Mouse (Mus musculus): Measurements from ENCODE around the gene B4galt2. TPM values are rescaled to one million over a fixed set of nuclear protein-coding genes. Genes with fewer than 3 reads are reported as not detected.
A peak's percentile ranks its signal among the peaks of the same experiment; 100 is the strongest.

B4galt2 gene
- 30.3 and 32.1 TPM in 2 replicates for polyA plus RNA-seq (2014; fragmentation: Nextera tagmentation; extraction: Ambion mirVana)

DNA sequence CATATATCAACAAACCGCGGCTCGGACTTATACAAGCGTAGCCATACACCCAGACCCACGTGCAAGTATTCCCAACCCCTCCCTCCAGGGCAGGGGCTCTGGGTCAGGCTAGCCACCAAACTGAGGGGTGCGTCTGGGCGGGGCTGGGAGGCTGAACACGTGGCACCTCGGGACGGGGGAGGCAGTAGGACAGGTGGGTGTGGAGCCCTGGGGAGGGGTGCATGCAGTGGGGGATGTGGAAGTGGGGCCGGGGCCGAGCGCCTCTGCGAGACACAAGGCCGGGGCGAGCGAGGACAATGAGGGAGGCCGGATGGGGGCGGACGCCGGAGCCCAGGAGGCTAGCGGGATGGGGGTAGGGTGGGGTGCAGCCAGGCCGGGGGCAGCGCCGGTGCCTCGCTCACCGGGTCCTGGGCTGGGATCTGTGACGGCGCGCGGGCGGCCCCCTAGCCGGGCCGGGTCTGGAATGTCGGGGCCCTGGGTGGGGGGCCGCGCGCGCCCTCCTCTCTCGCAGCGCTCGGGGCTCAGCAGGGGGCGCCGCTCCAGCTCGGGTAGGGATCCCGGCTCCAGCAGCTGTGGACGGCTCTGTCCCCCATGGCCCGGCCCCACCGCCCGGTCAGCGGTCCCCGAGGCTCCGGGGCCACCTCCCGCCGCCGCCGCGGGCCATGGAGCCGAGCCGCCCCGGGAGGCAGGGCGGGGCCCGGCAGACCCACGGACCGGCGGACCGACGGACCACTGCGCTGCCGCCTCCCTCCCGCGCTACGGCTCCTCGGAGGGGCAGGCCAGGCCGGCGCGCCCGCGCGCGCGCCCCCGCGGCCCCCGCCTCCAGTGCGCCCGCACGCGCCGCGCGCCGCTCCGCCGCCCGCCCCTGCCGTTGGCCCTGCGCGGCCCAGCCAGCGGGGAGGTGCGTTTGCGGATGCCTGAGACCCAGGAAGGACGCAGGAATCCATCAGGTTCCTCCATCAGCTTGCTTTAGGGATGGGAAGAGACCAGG, at the start of gene B4galt2:
Gene B4galt2, minus strand, starts transcription at position 787 of the 991 bp plus-strand sequence.
- H3K27ac ChIP-seq (ENCODE audit: low read length) = peak within 1 kb of the TSS; percentile 69; the same call in 1 of the 2 replicates
- H3K36me3 ChIP-seq (ENCODE audit: control insufficient read depth, insufficient read depth, low read length) = peaks cover 22% of the 10 kb centered on the region
- H3K27me3 ChIP-seq (ENCODE audit: control insufficient read depth, insufficient read depth, low read length) = no peaks in the 10 kb centered on the region
- peak; percentile 24 for ATAC-seq (ENCODE audit: insufficient number of reproducible peaks, insufficient read depth, low FRiP score, low read depth)
- peak within 1 kb of the TSS; percentile 79 for H3K9ac ChIP-seq (replicated peaks; ENCODE audit: low read depth, low read length)
- H3K9me3 ChIP-seq (ENCODE audit: control insufficient read depth, low read depth, low read length) = no peaks in the 10 kb centered on the region
- H3K4me1 ChIP-seq (ENCODE audit: control insufficient read depth, insufficient read depth, low read length) = peaks cover 15% of the 10 kb centered on the region
- H3K4me3 ChIP-seq (ENCODE audit: low read depth, low read length) = peak within 1 kb of the TSS; percentile 79
- WGBS = under 1% methylated on average over 57 of the region's 103 CpGs
- H3K4me2 ChIP-seq (replicated peaks; ENCODE audit: low read depth, low read length) = peak within 1 kb of the TSS; percentile 76

DNA sequence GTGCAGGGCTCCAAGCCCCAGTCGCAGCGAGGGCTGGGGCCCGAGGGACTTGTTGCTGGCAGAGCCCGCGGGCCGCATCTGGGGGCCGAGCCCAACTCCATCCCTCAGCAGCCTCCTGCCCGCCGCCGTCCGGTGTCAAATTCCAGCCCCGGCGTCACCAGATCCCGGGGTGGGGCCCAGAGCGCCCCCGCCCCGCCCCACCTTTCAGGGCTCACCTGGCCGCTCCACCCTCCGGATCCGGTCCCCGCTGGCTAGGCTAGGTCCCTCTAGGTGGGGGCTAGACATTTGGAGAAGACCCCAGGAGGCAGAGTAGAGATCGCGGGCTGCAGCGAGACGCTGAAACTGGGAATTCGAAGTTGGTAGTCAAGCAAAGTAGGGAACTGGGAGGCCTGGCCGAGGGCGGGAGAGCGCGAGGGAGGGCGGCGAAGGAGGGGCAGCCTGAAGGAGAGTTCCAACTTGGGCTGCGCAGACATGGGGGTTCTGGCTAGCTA, 46.1 kb upstream of the B4galt2 start, which contains the start of gene Artn:
Gene Artn, minus strand, starts transcription at position 373 of the 491 bp plus-strand sequence.
- no peak within 1 kb of the TSS; the same call in 1 of the 2 replicates for H3K27ac ChIP-seq (ENCODE audit: low read length)
- peak within 1 kb of the TSS; percentile 86 for H3K4me2 ChIP-seq (replicated peaks; ENCODE audit: low read depth, low read length)
- H3K4me3 ChIP-seq (ENCODE audit: low read depth, low read length) = peak within 1 kb of the TSS; percentile 40
- peak; percentile 71 for ATAC-seq (ENCODE audit: insufficient number of reproducible peaks, insufficient read depth, low FRiP score, low read depth)
- no peak within 1 kb of the TSS; the same call in 1 of the 2 replicates for H3K9ac ChIP-seq (replicated peaks; ENCODE audit: low read depth, low read length)
- H3K27me3 ChIP-seq (ENCODE audit: control insufficient read depth, insufficient read depth, low read length) = 0 out of 2 replicates have a peak, but pooled peaks cover 10% of the 10 kb centered on the region
- no peaks in the 10 kb centered on the region; the same call in 1 of the 2 replicates for H3K36me3 ChIP-seq (ENCODE audit: control insufficient read depth, insufficient read depth, low read length)
- peaks cover 23% of the 10 kb centered on the region for H3K4me1 ChIP-seq (ENCODE audit: control insufficient read depth, insufficient read depth, low read length)
- 2% methylated on average over 33 of the region's 33 CpGs for WGBS
- H3K9me3 ChIP-seq (ENCODE audit: control insufficient read depth, low read depth, low read length) = no peaks in the 10 kb centered on the region

DNA sequence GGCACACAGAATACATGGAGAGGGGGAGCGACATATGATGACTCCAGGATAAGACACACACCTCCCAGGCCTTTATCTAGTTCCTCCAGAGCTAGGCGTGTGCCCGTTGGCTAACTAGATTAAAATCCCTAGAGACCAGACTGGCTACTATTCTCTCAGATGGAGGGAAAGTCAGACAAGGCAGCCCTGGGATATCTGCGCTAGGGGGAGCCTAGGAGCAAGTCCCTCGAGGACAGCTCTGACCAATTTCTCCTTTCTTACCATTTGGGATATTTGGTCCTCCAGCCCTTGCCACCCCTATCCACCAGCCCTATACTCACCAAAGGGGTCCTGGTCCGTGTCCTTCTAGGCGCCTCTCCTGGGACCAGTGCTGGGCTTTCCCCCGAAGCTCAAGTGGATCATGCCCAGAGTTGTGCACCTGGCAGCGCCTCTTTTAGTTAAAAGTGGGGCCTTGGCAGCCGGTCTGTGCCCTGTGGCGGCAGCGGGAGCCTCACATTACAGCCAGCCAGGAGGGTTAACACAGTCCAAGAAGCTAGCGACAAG, 45.5 kb upstream of the B4galt2 start:
- peak overlapping the region; percentile 86 for H3K4me2 ChIP-seq (replicated peaks; ENCODE audit: low read depth, low read length)
- H3K27ac ChIP-seq (ENCODE audit: low read length) = no peak overlapping the region; the same call in 1 of the 2 replicates
- H3K36me3 ChIP-seq (ENCODE audit: control insufficient read depth, insufficient read depth, low read length) = no peaks in the 10 kb centered on the region; the same call in 1 of the 2 replicates
- no peak overlapping the region; the same call in 1 of the 2 replicates for H3K9ac ChIP-seq (replicated peaks; ENCODE audit: low read depth, low read length)
- ATAC-seq (ENCODE audit: insufficient number of reproducible peaks, insufficient read depth, low FRiP score, low read depth) = peak; percentile 26; the same call in 1 of the 2 replicates
- WGBS = 3% methylated on average over 13 of the region's 13 CpGs
- peaks cover 23% of the 10 kb centered on the region for H3K4me1 ChIP-seq (ENCODE audit: control insufficient read depth, insufficient read depth, low read length)
- 0 out of 2 replicates have a peak, but pooled peaks cover 10% of the 10 kb centered on the region for H3K27me3 ChIP-seq (ENCODE audit: control insufficient read depth, insufficient read depth, low read length)
- H3K9me3 ChIP-seq (ENCODE audit: control insufficient read depth, low read depth, low read length) = no peaks in the 10 kb centered on the region
- H3K4me3 ChIP-seq (ENCODE audit: low read depth, low read length) = peak overlapping the region; percentile 40

DNA sequence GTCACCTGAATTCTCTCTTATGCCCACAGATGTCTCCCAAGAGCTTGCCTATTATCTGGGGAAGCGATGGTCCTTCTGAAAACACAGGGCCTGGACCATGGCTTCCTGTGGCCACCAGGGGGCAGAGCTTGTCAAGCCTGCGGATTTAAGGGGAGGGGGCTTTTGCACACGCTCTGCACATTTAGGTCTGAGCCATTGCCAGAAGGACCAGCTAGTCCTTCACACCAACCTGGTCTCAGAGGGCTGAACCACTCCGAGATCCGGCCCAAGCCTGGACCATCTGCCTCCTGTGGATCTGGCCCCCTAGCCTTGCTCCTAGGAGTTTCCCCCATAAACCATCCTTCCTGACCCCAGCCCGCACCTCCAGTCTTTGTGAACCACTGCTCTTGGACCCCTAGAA, 44.9 kb upstream of the B4galt2 start:
- Histone ChIP-seq H3K9me3 (ENCODE audit: control insufficient read depth, low read depth, low read length) (no peaks in the 10 kb centered on the region), H3K4me2 (replicated peaks; ENCODE audit: low read depth, low read length) (peak overlapping the region; percentile 86), H3K9ac (replicated peaks; ENCODE audit: low read depth, low read length) (no peak overlapping the region), H3K36me3 (ENCODE audit: control insufficient read depth, insufficient read depth, low read length) (no peaks in the 10 kb centered on the region; the same call in 1 of the 2 replicates), H3K4me3 (ENCODE audit: low read depth, low read length) (no peak overlapping the region), H3K4me1 (ENCODE audit: control insufficient read depth, insufficient read depth, low read length) (peaks cover 23% of the 10 kb centered on the region), H3K27me3 (ENCODE audit: control insufficient read depth, insufficient read depth, low read length) (0 out of 2 replicates have a peak, but pooled peaks cover 10% of the 10 kb centered on the region), H3K27ac (ENCODE audit: low read length) (no peak overlapping the region)
- 23% methylated on average over 6 of the region's 6 CpGs for WGBS
- ATAC-seq (ENCODE audit: insufficient number of reproducible peaks, insufficient read depth, low FRiP score, low read depth) = no peak

DNA sequence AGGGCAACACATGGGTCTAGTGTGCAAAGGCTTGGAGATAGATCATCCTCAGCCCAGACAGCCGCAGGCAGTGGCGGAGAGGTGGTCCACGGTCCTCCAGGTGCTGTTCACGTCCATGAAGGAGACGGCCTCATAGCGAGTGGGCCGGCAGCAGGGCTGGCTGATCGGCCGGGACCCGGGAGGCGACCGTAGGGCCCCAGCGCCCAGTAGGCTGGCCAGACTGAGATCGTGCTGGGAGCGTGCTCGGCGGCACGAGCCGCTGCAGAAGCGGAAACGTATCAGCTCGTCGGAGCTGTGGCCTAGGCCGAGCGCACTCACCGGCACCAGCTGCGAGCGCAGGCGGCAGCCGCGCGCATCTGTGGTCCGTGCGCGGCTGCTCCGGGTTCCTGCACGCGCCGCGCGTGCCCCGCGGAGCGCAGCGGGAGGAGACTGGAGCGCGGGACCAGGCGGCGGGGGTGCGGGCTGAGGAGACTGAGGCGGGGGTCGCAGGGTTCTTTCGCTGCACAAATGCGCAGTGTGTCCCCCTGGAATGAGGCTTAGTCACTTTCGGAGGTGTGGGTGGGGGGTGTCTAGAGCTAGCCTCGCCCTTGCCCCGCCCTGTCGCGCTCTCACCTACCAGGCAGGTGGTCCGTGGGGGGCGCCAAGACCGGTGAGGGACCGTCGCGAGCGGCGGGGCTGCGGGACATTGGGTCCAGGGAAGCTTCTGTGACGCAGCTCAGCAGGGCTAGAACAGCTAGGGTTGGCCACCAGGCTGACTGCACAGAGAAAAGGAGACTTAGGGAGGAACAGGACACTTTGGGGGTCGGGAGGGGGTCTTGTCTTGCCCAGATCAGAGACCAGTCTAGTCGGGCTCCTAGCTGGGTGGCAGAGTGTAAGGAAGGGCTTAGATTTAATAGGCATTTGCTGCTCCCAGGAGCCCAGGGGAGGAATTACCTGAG, 43.5 kb upstream of the B4galt2 start:
- peak; percentile 20; the same call in 1 of the 2 replicates for ATAC-seq (ENCODE audit: insufficient number of reproducible peaks, insufficient read depth, low FRiP score, low read depth)
- WGBS = 2% methylated on average over 71 of the region's 71 CpGs
- no peak overlapping the region for H3K27ac ChIP-seq (ENCODE audit: low read length)
- H3K4me1 ChIP-seq (ENCODE audit: control insufficient read depth, insufficient read depth, low read length) = peaks cover 23% of the 10 kb centered on the region
- 0 out of 2 replicates have a peak, but pooled peaks cover 10% of the 10 kb centered on the region for H3K27me3 ChIP-seq (ENCODE audit: control insufficient read depth, insufficient read depth, low read length)
- H3K9ac ChIP-seq (replicated peaks; ENCODE audit: low read depth, low read length) = peak overlapping the region; percentile 29; the same call in 1 of the 2 replicates
- H3K4me3 ChIP-seq (ENCODE audit: low read depth, low read length) = peak overlapping the region; percentile 44
- no peaks in the 10 kb centered on the region for H3K36me3 ChIP-seq (ENCODE audit: control insufficient read depth, insufficient read depth, low read length)
- H3K9me3 ChIP-seq (ENCODE audit: control insufficient read depth, low read depth, low read length) = no peaks in the 10 kb centered on the region
- peak overlapping the region; percentile 82 for H3K4me2 ChIP-seq (replicated peaks; ENCODE audit: low read depth, low read length)

DNA sequence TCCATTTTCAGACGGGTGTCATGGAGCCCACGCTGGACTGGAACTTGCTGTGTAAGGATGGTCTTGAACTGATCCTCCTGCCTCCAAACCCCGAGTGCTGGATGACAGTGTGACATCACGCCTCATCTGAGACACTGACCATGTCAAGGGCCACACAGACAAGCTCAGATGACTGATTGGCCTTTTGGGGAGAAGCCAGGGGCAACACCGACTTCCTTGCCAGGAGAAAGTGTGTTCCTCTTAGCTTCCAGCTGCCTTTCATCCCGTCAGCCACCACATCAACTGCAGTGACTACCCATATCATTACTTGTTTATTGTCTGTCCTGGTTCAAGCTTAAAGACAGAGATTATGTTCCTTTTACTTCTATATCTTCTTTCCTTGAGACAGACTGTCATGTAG, 41.6 kb upstream of the B4galt2 start:
- Histone ChIP-seq H3K4me1 (ENCODE audit: control insufficient read depth, insufficient read depth, low read length) (peaks cover 23% of the 10 kb centered on the region), H3K36me3 (ENCODE audit: control insufficient read depth, insufficient read depth, low read length) (no peaks in the 10 kb centered on the region), H3K27me3 (ENCODE audit: control insufficient read depth, insufficient read depth, low read length) (0 out of 2 replicates have a peak, but pooled peaks cover 10% of the 10 kb centered on the region), H3K27ac (ENCODE audit: low read length) (no peak overlapping the region), H3K4me3 (ENCODE audit: low read depth, low read length) (no peak overlapping the region), H3K9me3 (ENCODE audit: control insufficient read depth, low read depth, low read length) (no peaks in the 10 kb centered on the region), H3K9ac (replicated peaks; ENCODE audit: low read depth, low read length) (no peak overlapping the region), H3K4me2 (replicated peaks; ENCODE audit: low read depth, low read length) (no peak overlapping the region)
- ATAC-seq (ENCODE audit: insufficient number of reproducible peaks, insufficient read depth, low FRiP score, low read depth) = no peak
- 58% methylated on average over 5 of the region's 6 CpGs for WGBS

DNA sequence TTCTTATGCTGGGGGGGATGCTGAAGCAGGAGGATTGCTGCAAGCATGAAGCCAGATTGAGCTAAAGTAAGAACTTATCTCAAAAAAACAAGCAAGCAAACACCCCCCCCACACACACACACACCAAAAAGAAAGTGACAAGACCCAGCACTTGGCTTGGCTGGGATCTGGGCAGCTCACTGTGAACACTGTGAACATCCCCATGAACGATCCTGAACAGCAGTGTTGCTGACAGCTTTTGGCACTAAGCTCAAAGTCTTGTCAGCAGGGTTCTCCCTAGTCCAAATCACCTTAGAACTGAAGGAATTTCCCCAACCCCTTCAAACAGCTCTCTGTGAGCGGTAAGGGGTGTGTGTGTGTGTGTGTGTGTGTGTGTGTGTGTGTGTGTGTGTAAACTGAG, 40.2 kb upstream of the B4galt2 start:
- 39% methylated on average over 2 of the region's 2 CpGs for WGBS
- H3K4me3 ChIP-seq (ENCODE audit: low read depth, low read length) = no peak overlapping the region
- H3K9ac ChIP-seq (replicated peaks; ENCODE audit: low read depth, low read length) = no peak overlapping the region
- no peak for ATAC-seq (ENCODE audit: insufficient number of reproducible peaks, insufficient read depth, low FRiP score, low read depth)
- H3K27me3 ChIP-seq (ENCODE audit: control insufficient read depth, insufficient read depth, low read length) = 0 out of 2 replicates have a peak, but pooled peaks cover 10% of the 10 kb centered on the region
- no peak overlapping the region for H3K27ac ChIP-seq (ENCODE audit: low read length)
- H3K4me1 ChIP-seq (ENCODE audit: control insufficient read depth, insufficient read depth, low read length) = peaks cover 12% of the 10 kb centered on the region; the same call in 1 of the 2 replicates
- H3K36me3 ChIP-seq (ENCODE audit: control insufficient read depth, insufficient read depth, low read length) = no peaks in the 10 kb centered on the region
- H3K4me2 ChIP-seq (replicated peaks; ENCODE audit: low read depth, low read length) = no peak overlapping the region
- H3K9me3 ChIP-seq (ENCODE audit: control insufficient read depth, low read depth, low read length) = no peaks in the 10 kb centered on the region

All from stomach, embryonic 14.5 days (tissue).